Mouse (Mus musculus): ENCODE data around the gene Cryba4. TPM values are rescaled to one million over a fixed set of nuclear protein-coding genes. Genes with fewer than 3 reads are reported as not detected.

Cryba4 gene
- polyA plus RNA-seq (2012), result 0.39 and 0.51 TPM in 2 replicates

DNA sequence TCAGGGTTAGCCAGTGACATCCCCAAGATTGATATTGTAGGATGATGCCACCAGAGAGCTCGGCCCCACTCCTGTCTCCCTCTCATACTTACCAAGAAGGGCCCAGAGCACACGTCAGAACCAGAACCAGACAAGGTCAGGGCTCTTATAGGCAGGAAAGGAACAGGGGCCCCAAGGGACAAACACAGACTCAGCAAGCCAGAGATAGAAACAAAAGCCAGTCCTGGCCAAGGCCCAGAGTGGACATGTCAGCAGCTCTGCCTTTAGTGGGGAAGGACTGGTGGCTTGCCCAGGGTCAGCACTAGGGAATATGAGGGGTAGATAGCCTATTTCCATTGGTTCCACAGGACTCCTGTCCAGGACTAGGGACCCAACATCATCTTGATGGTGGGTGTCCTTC lies at the start of gene Cryba4:
TSS of gene Cryba4 (minus strand) at position 119 of the 400 bp plus-strand sequence.
- TF ChIP-seq GATA1 (IDR thresholded peaks at IDR 0.05; ENCODE audit: low read length), result no peak

DNA sequence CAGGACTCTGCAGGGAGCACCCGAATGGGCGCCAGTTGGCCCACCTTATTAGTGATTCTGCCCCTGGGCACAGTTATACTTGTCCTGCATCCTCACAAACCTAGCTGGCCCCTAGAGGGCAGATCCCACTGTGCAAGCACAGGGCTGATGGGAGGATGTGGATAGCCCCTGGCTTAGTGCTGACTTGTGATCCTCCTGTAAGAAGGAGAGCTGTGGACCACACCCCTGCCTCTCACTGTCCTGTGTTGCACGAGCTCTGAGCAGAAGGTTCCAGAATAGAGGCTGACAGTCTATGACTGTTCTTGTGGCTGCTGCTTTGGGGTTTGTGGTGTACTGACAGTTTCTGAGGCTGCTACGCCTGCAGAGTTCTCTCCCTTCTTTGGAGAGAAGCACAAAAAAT lies 49.4 kb upstream of the Cryba4 start:
- no peak for TF ChIP-seq GATA1 (IDR thresholded peaks at IDR 0.05; ENCODE audit: low read length)

DNA sequence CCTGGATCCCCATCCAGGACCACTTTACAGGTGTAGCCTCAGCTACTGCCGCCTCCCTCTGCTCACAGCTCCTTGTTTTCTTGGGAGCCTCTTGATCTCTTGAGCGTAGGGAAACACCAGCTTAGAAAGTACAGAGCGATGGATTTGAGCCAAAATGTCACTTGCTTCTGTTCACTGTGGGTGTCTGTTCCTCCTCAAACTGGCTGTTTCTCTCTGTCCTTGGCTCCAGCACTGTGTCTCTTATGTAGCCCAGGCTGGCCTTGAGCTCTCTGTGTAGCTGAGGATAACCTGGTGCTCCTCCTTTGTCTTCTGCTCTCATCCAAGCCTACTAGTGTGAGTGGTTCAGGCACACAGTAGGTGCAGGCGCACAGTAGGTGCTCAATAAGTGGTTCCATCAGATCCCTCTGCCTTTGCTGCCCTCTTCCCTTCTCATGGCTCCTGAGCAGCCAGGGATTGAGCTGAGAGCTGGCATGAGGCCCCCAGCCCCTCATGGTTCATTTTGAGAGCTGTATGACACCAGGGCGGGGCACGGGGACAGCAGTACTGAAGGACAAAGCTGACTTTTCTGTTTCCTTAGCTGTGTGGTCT lies 48.5 kb upstream of the Cryba4 start:
- no peak for TF ChIP-seq GATA1 (IDR thresholded peaks at IDR 0.05; ENCODE audit: low read length)

DNA sequence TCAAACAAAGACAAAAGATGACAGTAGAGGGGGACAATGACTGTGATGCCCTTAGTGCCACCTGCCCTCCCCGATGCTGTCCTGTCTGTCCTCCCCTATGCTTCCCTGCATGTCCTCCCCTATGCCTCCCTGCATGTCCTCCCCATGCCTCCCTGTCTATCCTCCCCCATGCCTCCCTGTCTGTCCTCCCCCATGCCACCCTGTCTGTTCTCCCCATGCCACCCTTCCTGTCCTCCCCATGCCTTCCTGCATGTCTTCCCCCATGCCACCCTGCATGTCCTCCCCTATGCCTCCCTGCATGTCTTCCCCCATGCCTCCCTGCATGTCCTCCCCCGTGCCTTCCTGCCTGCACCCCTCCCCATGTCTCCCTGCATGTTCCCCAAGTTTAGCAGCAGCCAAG lies 47.8 kb upstream of the Cryba4 start:
- TF ChIP-seq GATA1 (IDR thresholded peaks at IDR 0.05; ENCODE audit: low read length), result no peak

DNA sequence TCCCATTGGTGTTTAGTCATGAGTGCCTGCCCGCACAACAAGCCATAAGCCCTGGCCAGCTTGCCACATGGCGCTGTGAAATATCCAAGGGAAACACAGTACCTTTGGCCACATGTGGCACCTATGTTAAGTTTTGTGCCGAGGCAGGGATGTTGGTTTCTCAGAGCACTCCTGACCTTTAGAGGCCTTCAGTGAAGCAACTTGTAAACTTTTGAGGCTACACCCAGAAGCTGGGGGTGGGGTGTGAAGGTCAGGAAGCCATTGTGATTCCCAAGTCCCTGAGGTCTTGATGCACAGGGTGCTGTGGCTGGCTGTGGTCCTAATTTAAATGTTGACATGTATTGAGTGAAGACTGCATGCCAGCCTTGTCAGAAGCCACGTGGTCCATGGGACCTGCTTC lies 47.1 kb upstream of the Cryba4 start:
- TF ChIP-seq GATA1 (IDR thresholded peaks at IDR 0.05; ENCODE audit: low read length), result no peak

DNA sequence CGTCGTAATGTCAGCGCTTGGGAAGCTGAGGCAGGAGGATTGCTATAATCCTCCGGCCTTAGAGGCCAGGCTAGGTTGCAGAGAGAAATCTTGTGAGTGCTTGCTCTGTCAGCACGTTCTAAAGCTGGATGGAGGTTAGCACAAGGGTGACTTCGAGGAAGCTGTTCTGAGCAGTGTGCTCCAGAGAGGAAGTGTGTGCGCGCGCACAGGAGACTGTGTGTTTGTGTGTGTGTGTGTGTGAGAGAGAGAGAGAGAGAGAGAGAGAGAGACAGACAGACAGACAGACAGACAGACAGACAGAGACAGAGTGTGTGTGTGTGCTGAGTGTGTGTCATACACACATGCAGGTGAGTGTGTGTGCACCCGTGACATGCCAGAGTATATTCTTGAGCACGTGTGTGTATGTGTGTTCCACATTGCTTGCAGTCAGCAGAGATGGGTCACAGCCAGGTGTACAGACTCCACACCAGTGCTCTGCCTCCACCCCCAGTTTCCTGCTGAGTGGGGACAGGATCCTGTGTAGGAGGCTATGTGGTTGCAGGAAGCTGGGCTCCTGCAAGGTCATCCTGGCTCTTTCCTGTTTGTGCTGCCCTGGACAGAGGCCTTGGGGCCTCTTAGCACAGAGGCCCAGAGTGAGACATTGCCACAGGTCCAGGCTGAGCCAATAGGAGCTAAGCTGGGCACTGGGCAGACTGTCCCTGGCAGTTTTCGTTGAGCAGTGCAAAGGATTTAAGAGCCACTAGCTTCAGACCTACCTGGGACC lies 46.1 kb upstream of the Cryba4 start:
- no peak for TF ChIP-seq GATA1 (IDR thresholded peaks at IDR 0.05; ENCODE audit: low read length)

DNA sequence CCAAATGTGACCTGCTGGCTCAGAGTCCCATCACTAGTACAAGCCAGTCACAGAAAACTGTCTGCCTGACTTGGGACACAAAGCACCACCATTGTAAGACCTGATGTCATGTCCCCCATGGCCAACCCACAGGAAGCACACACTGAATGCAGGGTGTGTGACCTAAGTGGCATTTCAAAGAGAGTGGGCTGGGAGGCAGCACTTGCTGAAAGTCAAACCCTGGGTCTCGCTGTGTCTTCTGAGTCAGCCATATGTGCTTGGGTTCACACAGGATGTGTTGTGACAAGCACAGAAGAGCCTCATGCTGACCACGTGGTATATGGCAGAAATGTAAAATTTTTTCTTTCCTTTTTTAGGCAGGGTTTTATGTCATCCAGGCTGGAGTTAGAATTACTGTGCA lies 44.9 kb upstream of the Cryba4 start:
- no peak for TF ChIP-seq GATA1 (IDR thresholded peaks at IDR 0.05; ENCODE audit: low read length)

DNA sequence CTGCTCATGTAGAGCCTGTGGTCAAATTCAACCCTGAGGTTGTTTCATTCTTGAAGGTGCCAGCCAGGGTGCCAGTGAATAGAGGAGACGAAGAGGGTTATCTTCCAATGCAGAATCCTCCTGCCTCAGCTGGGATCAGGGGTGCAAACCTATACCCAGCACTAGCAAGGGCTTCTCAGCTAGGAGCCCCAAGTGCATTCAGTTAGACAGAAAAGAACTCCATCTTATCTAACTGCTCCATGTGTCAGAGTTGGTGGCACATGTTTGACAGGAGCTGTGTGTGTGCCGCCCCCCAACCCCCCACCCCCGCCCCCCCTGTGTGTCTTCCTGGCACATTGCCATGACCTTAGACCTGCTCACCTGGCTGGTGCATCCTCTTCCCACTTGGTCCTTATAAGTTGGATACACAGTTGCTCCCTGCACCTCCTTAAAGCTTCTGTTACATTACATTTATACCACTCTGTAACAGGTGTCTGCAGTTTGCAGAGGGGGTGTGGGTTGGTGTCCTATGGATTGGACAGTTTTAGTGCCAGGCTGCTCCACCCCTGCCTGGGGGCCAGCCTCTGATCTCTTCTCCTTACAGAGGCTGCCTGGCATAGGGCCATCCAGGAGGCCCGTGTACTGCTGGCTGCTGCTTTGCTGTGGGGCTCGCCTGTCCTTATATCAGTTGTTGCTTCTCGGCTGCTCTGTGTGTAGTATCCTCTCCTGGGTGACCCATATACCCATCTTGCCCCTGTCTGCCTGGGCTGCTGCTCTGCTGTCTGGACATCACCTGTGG lies 44.3 kb upstream of the Cryba4 start:
- TF ChIP-seq GATA1 (IDR thresholded peaks at IDR 0.05; ENCODE audit: low read length), result no peak

DNA sequence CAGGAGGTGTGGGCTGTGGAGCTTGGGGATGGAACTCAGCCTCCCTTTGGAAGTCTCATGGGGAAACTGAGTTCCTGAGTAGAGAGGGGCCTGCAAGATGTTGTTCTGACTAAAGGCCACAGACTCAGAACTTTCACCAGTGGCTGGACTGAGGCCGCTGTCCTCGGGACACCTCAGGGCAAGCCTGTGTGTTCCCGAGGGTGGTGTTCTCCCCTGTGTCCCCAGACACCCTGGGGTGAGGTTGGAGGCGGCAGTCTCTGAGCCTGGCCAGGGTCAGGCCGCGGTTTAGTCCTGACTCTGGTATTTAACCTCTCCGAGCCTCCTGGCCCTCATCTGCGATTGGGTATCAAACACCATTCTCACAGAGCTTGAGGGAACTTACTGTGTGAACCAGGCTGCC lies 43.2 kb upstream of the Cryba4 start:
- no peak for TF ChIP-seq GATA1 (IDR thresholded peaks at IDR 0.05; ENCODE audit: low read length)

DNA sequence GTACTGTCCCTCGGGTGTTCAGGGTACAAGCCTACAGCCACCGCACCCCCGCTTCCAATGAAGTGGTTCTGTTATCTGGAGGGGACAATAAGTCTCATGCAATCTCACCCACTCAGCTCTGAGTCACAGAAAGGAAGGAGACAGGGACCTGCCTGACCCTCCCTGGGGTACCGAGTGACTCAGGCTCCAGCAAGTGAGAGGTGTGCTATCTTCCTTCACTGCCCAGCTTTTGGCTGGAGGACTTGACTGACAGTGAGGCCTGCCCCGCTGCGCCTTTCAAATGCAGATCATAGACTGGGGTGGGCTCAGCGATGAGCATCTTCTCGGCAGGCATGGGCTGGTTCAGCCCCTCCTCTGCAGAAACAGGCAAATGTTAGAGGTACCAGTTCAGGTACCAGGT lies 42.8 kb upstream of the Cryba4 start:
- no peak for TF ChIP-seq GATA1 (IDR thresholded peaks at IDR 0.05; ENCODE audit: low read length)

DNA sequence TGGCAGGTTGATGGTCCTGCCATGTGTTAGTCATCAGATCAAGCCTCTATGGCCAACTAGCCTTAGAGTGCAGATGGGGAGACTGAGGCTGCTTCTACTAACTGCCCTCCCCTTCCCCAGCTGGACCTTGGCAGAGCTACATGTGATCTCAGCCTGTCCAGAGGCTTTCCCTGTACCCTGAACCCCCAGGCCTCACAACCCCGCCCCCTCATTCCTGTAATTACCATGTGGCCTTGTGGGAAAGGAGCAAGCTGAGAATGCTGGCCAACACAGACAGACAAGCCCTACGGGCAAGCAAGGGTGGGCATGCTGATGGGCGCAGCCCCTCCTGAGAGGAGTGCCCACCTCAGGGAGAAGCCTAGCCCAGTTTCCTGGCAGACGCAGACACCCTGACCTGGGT lies 42.4 kb upstream of the Cryba4 start:
- no peak for TF ChIP-seq GATA1 (IDR thresholded peaks at IDR 0.05; ENCODE audit: low read length)

DNA sequence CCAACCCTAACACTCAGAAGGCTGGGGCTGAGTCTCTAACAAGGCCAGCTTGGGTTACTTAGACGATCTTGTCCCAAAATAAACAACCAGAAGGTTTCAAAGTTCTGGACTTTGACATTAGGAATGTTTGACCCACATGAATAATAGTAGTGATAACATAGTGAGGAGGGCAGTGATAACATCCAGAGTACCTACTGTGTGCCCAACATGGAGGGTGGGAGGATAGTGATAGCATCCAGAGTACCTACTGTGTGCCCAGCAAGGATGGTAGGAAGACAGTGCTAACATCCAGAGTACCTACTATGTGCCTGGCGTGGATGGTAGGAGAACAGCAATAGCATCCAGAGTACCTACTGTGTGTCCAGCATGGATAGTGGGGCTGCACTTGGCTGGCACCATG lies 41.5 kb upstream of the Cryba4 start:
- TF ChIP-seq GATA1 (IDR thresholded peaks at IDR 0.05; ENCODE audit: low read length), result no peak

DNA sequence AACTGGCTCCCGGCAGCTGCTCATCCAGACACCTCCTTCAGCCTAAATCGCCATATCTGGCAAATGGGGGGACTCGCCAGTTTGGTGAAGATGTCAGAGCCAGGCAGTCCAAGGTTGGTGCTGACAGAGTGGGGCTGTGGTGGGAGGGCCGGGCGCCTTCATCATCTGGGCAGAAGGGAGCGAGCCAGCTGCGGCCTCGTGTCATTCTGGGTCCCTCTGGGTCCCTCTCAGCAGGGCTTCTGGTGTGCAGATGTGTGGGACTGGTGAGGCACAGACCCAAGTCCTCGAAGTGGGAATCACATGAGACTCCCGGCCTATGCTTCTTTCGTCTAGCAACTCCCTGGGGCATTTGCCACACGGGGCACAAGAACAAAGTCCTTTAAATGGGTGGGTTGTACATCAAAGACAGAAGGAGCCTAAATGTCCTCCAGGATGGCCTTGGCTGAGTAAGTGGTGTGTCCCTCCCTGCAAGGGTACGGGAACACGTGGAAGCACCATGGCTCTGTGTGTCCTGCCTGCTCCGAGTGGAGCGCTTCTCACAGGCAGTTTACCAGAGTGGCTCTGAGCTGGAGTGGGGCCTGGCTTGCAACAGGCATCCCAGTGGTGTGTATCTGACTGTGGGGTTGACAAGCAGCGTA lies 40.1 kb upstream of the Cryba4 start:
- TF ChIP-seq GATA1 (IDR thresholded peaks at IDR 0.05; ENCODE audit: low read length), result no peak

DNA sequence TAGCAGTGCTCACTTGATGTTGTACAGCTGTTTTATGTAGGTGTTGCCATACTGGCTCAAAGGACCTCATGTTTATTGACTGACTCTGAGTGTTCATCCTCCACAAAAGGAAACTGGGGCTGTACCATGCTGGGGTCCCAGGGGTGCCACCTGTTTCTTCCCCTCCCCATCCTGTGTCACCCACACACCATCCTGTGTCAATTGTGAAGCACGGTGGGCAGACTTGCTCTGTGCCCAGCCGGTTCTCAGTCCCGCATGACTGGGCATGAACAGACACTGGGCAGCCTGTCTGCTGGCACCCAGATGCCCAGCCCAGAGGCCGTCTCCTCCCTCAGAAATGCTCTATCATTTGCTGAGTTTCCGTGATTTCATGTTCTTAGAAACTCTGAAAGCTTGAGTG lies 39.5 kb upstream of the Cryba4 start:
- TF ChIP-seq GATA1 (IDR thresholded peaks at IDR 0.05; ENCODE audit: low read length), result no peak

DNA sequence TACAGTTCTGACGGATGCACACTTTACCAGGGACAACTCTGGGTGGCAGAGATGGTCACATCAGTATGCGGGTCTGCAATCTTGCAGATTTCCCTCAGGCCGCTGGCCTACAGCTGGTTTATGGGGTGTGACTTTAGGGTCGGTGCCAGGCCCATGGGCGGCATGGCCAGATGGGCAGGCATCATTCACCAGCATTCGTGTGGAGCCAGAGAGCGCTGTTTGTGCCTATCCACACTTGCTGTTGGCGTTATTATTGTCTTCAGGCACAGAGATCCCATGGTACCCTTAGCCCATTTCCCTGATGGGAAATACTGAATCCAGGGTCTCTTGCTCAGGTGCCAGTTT lies 38.2 kb upstream of the Cryba4 start:
- TF ChIP-seq GATA1 (IDR thresholded peaks at IDR 0.05; ENCODE audit: low read length), result no peak
